Mouse (Mus musculus): ENCODE data around the gene Cyp46a1.

- no peak for TF ChIP-seq CTCF (IDR thresholded peaks at IDR 0.05; ENCODE audit: insufficient read depth, low read length)
- TF ChIP-seq POLR2A (IDR thresholded peaks at IDR 0.05; ENCODE audit: borderline replicate concordance, extremely low read depth, low read depth, low read length): no peak
Measured at GRCm38 (mm10) chr12:108311741-108312290, 22.4 kb upstream of the Cyp46a1 start.
